Mouse (Mus musculus): ENCODE data around the gene Nagk. TPM values are rescaled to one million over a fixed set of nuclear protein-coding genes. Genes with fewer than 3 reads are reported as not detected.

Nagk gene
- polyA plus RNA-seq, 1 experiment from 2014 or later, result 90.4 TPM

Other genes starting within 250 kb of the Nagk start
- gene Stambp, start 222.3 kb upstream of the Nagk start, polyA plus RNA-seq (2015; fragmentation: Nextera tagmentation; extraction: Ambion mirVana), result 26.4 and 26.5 TPM in 2 replicates
- gene Clec4f, start 138.8 kb upstream of the Nagk start, polyA plus RNA-seq (2015; fragmentation: Nextera tagmentation; extraction: Ambion mirVana), result 0.09 and 0.15 TPM in 2 replicates
- not detected in 2 replicates for gene Cd207, start 117.1 kb upstream of the Nagk start, polyA plus RNA-seq (2015; fragmentation: Nextera tagmentation; extraction: Ambion mirVana)
- not detected in 2 replicates for gene Vax2, start 83.7 kb upstream of the Nagk start, polyA plus RNA-seq (2015; fragmentation: Nextera tagmentation; extraction: Ambion mirVana)
- 0.08 TPM in 1 of 2 replicates, not detected in the other for gene Atp6v1b1, start 52.0 kb upstream of the Nagk start, polyA plus RNA-seq (2015; fragmentation: Nextera tagmentation; extraction: Ambion mirVana)
- gene Ankrd53, start 32.3 kb upstream of the Nagk start, polyA plus RNA-seq (2015; fragmentation: Nextera tagmentation; extraction: Ambion mirVana), result 0.13 TPM in 1 of 2 replicates, not detected in the other
- gene Tex261, start 19.2 kb upstream of the Nagk start, polyA plus RNA-seq (2015; fragmentation: Nextera tagmentation; extraction: Ambion mirVana), result 84.2 and 86.4 TPM in 2 replicates
- gene Paip2b, start 36.8 kb downstream of the Nagk start, polyA plus RNA-seq (2015; fragmentation: Nextera tagmentation; extraction: Ambion mirVana), result 15.7 and 15.9 TPM in 2 replicates
- 43.3 and 49.9 TPM in 2 replicates for gene Zfp638, start 72.1 kb downstream of the Nagk start, polyA plus RNA-seq (2015; fragmentation: Nextera tagmentation; extraction: Ambion mirVana)
- 7.0 and 8.6 TPM in 2 replicates for gene Dysf, start 213.6 kb downstream of the Nagk start, polyA plus RNA-seq (2015; fragmentation: Nextera tagmentation; extraction: Ambion mirVana)

All from intestine, embryonic 15.5 days (tissue).